Mouse (Mus musculus): ENCODE data around the gene Mydgf. TPM values are rescaled to one million over a fixed set of nuclear protein-coding genes. Genes with fewer than 3 reads are reported as not detected.

Mydgf gene
- polyA plus RNA-seq, 1 experiment from 2014 or later, result 63.2 TPM

Small RNA genes lying within 50 kb of the gene (microRNA-seq; reads per million reads assigned to microRNA genes)
- gene Gm44397, result not detected

Other genes starting within 250 kb of the Mydgf start
- 6.9 and 7.9 TPM in 2 replicates for gene Zfp119b, start 234.4 kb downstream of the Mydgf start, polyA plus RNA-seq (2015; fragmentation: Nextera tagmentation; extraction: Ambion mirVana)
- 3.1 and 3.9 TPM in 2 replicates for gene Ebi3, start 231.3 kb downstream of the Mydgf start, polyA plus RNA-seq (2015; fragmentation: Nextera tagmentation; extraction: Ambion mirVana)
- gene Yju2, start 224.8 kb downstream of the Mydgf start, polyA plus RNA-seq (2015; fragmentation: Nextera tagmentation; extraction: Ambion mirVana), result 25.2 and 27.8 TPM in 2 replicates
- 118 and 121 TPM in 2 replicates for gene Shd, start 213.5 kb downstream of the Mydgf start, polyA plus RNA-seq (2015; fragmentation: Nextera tagmentation; extraction: Ambion mirVana)
- gene Fsd1, start 197.4 kb downstream of the Mydgf start, polyA plus RNA-seq (2015; fragmentation: Nextera tagmentation; extraction: Ambion mirVana), result 127 and 151 TPM in 2 replicates
- gene Stap2, start 178.3 kb downstream of the Mydgf start, polyA plus RNA-seq (2015; fragmentation: Nextera tagmentation; extraction: Ambion mirVana), result 4.9 and 5.5 TPM in 2 replicates
- gene Mpnd, start 178.2 kb downstream of the Mydgf start, polyA plus RNA-seq (2015; fragmentation: Nextera tagmentation; extraction: Ambion mirVana), result 190 and 191 TPM in 2 replicates
- 120 and 122 TPM in 2 replicates for gene Sh3gl1, start 147.3 kb downstream of the Mydgf start, polyA plus RNA-seq (2015; fragmentation: Nextera tagmentation; extraction: Ambion mirVana)
- gene Chaf1a, start 143.5 kb downstream of the Mydgf start, polyA plus RNA-seq (2015; fragmentation: Nextera tagmentation; extraction: Ambion mirVana), result 10.8 and 14.3 TPM in 2 replicates
- 81.1 and 89.5 TPM in 2 replicates for gene Ubxn6, start 108.9 kb downstream of the Mydgf start, polyA plus RNA-seq (2015; fragmentation: Nextera tagmentation; extraction: Ambion mirVana)
- gene Hdgfl2, start 104.3 kb downstream of the Mydgf start, polyA plus RNA-seq (2015; fragmentation: Nextera tagmentation; extraction: Ambion mirVana), result 144 and 167 TPM in 2 replicates
- gene Plin4, start 74.1 kb downstream of the Mydgf start, polyA plus RNA-seq (2015; fragmentation: Nextera tagmentation; extraction: Ambion mirVana), result 0.11 TPM in 2 replicates
- 0.69 and 0.74 TPM in 2 replicates for gene Plin5, start 66.3 kb downstream of the Mydgf start, polyA plus RNA-seq (2015; fragmentation: Nextera tagmentation; extraction: Ambion mirVana)
- 0.13 and 0.19 TPM in 2 replicates for gene Lrg1, start 61.9 kb downstream of the Mydgf start, polyA plus RNA-seq (2015; fragmentation: Nextera tagmentation; extraction: Ambion mirVana)
- 13.6 and 14.2 TPM in 2 replicates for gene Sema6b, start 43.6 kb downstream of the Mydgf start, polyA plus RNA-seq (2015; fragmentation: Nextera tagmentation; extraction: Ambion mirVana)
- 9.0 and 10.0 TPM in 2 replicates for gene Tnfaip8l1, start 21.4 kb downstream of the Mydgf start, polyA plus RNA-seq (2015; fragmentation: Nextera tagmentation; extraction: Ambion mirVana)
- gene Dpp9, start 35.0 kb upstream of the Mydgf start, polyA plus RNA-seq (2015; fragmentation: Nextera tagmentation; extraction: Ambion mirVana), result 30.7 and 31.2 TPM in 2 replicates
- gene Fem1a, start 72.9 kb upstream of the Mydgf start, polyA plus RNA-seq (2015; fragmentation: Nextera tagmentation; extraction: Ambion mirVana), result 21.4 and 22.9 TPM in 2 replicates
- gene Ticam1, start 92.9 kb upstream of the Mydgf start, polyA plus RNA-seq (2015; fragmentation: Nextera tagmentation; extraction: Ambion mirVana), result 1.3 and 1.7 TPM in 2 replicates
- gene Plin3, start 109.0 kb upstream of the Mydgf start, polyA plus RNA-seq (2015; fragmentation: Nextera tagmentation; extraction: Ambion mirVana), result 10.9 and 13.6 TPM in 2 replicates
- not detected in 2 replicates for gene Arrdc5, start 116.4 kb upstream of the Mydgf start, polyA plus RNA-seq (2015; fragmentation: Nextera tagmentation; extraction: Ambion mirVana)
- 55.6 and 65.1 TPM in 2 replicates for gene Uhrf1, start 119.4 kb upstream of the Mydgf start, polyA plus RNA-seq (2015; fragmentation: Nextera tagmentation; extraction: Ambion mirVana)
- 81.2 and 81.5 TPM in 2 replicates for gene Kdm4b, start 142.1 kb upstream of the Mydgf start, polyA plus RNA-seq (2015; fragmentation: Nextera tagmentation; extraction: Ambion mirVana)